Mouse (Mus musculus): ENCODE data around the gene Snx3. TPM values are rescaled to one million over a fixed set of nuclear protein-coding genes. Genes with fewer than 3 reads are reported as not detected.
A peak's percentile ranks its signal among the peaks of the same experiment; 100 is the strongest.

Snx3 gene
- 100 to 1,000 TPM; 254 to 276 TPM for total RNA-seq (2021)
- long read RNA-seq, experiment 1, transcript Snx3-201 (4 exons, 1,401 nt) = major isoform, 177 of 178 reads
- long read RNA-seq, experiment 1, partial matches to known transcripts = 0 of 178 reads
- long read RNA-seq, experiment 1, other reads (novel, unspliced or antisense) = 0 of 178 reads
- long read RNA-seq, experiment 2, transcript Snx3-201 (4 exons, 1,401 nt) = major isoform, 349 of 360 reads
- long read RNA-seq, experiment 2, partial matches to known transcripts = 3 of 360 reads
- long read RNA-seq, experiment 2, other reads (novel, unspliced or antisense) = 4 of 360 reads

DNA sequence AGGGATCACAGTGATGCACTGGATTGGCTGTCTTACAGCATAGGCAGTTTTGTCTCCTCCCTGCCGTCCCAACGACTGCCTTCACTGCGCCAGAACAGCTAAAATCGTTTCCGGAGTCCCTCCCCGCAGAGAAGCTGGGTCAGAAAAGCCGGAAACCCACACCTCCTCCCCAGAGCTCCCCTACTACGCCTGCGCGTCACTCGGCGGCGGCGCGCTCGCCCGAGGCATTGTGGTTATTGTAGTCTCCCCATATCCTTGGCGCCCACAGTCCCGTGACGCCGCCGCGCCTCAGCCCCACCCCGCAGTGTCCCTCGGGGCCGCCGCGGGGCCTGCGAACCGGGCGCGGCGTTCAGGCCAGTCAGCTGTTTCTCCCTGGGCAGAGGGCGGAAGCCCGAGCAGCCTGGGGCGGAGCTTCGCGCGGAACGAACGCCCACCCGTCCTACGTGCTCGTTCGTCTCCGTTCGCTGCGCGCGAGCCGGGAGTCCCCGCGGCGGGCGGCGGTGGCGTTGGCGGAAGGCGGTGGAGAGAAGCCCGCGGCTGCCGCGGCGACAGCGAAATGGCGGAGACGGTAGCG, at the start of gene Snx3:
TSS of gene Snx3 (plus strand) at position 256 of the 574 bp plus-strand sequence.
- DNase-seq (ENCODE audit: low spot score in 2 of 2) = peak; percentile 95 to 97

DNA sequence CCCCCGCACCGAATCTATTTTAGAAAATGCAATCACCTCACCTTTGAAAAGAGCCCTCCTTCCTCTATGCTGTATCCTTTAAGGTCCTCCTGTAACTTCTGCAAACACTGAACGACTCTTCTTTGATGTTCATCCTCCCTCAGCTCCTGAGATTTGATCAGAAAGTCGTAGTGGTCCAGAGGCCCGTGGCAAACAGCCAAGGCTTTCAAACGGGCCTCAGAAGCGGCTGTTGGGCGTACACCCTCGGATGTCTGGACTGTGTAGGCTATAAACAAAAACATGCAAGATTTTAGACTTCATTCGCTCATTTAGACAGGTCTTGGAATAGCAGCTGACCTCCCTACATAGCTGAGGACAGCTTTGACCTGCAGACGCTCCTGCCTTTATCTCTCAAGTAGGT, 47.6 kb upstream of the Snx3 start:
- DNase-seq (ENCODE audit: low spot score in 2 of 2) = no peak

DNA sequence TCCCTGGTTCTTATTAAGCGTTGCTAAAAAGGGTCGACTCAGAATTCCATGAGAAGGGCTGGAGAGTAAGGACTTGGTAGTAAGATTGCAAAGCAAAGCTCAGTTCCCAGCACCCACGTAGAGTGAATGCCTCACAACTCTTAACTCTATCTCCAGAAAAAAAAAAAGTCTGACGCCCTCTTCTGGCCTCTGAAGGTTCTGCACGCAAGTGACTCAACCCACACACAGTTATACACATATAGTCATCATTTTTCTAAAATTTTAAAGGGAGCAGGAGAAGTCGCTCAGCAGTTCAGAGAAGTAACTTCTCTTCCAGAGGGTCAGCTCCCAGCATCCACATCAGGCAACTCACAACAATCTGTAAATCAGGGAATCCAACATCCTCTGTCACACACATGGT, 47.1 kb upstream of the Snx3 start:
- no peak for DNase-seq (ENCODE audit: low spot score in 2 of 2)

DNA sequence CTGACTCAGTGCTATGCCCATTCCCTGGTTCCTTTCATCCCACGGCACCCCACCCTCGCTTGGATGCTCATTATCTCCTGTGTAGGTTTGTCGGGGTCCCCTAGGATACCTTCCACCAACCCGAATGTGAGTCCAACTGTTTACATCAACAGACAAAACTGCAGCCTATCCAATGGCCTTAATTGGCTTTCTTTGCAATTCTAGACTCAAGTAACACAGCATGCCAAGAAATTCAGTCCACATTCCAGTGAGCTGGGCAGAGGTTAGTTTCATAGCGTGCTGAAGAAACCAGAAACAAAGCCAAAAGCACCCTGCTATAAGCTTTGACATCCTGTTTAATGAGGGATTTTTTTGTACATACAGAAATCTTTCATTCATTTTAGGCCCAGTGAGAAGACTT, 45.8 kb upstream of the Snx3 start:
- no peak for DNase-seq (ENCODE audit: low spot score in 2 of 2)

DNA sequence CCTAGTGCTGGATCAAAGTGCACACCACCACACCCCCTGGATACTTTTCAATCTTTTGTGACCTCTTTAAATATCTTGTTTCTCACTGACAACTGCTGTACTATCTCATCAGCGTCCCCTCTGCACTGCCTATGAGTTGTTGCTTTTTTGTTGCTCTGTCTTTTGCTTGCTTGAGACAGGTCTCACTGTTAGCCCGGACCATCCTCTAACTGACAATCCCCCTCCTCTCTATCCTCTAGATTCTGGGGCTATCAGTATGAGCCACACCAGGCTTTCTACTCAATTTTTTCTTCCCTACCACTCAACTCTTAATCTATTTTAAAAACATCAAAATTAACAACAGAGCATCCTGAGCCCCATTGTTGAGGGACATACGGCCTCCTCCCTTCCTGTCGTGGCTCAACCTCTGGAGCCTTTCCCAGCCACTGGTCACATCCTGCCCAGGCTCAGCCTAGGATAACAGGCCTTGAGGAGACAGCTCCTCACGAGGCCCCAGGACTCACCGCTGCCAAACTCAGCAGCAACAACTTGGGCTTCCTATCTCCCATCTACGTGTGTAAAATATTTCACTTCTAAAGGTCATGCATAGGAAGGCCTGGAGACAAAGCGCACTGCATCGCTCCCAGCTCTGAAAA, 44.2 kb upstream of the Snx3 start:
- peak in 1 of 2 experiments; percentile 37 for DNase-seq (ENCODE audit: low spot score in 2 of 2)

DNA sequence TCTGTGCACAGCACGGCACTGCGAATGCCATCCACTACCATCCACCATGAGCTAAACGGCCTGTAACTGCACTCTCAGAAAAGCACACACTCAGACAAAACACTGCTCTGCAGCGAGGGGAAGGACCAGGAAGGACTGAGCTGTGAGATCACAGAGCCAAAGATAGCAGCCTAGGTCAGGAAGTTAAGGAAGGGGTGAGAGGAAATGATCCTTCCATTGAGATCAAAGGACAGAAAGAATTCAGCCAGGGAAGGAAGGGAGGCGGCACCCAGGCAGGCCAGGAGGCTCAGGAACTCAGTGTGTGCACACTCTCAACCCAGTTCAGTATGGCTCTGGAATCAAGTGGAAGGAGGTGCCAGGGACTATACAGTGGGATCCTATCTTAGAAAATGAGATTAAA, 37.6 kb upstream of the Snx3 start:
- DNase-seq (ENCODE audit: low spot score in 2 of 2) = no peak

DNA sequence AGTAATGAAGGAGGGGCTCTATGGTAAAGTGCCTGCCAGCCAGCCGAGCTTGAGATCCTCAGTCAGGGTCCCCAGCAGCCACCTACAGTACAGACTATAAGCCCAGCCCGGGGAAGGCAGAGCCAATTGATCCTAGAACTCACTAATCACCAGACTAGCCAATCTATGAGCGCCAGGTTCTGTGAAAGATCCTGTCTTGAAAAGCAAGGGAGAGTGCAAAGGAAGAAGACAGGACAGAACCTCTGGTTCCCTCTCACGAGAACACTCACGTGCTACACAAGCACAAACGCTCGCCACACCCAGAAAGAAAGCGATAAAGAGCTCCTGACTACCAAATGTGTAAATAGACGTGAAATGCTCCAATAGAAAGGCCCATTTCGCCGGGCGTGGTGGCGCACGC, 37.0 kb upstream of the Snx3 start:
- DNase-seq (ENCODE audit: low spot score in 2 of 2) = no peak

DNA sequence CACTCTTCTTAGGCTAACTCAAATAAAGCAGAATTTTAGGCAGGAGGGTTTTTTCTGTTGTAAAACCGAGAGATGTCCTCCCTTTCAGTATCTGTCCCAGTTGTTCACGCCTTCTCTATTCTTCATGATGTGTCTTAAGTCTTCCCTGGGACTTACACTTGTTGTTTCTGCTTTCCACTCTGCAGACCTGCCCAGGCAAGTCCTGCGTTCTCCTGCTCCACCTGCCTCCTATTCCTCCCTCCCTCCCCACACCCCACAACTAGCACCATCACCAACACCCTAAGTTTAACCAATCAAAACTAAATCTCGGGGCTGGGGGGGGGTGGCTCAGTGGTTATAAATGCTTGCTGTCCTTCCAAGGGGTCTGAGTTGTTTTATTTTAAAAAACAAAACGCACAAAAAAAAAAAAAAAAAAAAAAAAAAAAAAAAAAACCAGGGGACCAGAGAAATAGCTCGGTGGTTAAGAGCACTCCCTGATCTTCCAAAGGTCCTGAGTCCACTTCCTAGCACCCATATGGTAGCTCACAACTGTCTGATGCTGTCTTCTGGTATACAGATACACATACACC, 26.8 kb upstream of the Snx3 start:
- no peak for DNase-seq (ENCODE audit: low spot score in 2 of 2)

DNA sequence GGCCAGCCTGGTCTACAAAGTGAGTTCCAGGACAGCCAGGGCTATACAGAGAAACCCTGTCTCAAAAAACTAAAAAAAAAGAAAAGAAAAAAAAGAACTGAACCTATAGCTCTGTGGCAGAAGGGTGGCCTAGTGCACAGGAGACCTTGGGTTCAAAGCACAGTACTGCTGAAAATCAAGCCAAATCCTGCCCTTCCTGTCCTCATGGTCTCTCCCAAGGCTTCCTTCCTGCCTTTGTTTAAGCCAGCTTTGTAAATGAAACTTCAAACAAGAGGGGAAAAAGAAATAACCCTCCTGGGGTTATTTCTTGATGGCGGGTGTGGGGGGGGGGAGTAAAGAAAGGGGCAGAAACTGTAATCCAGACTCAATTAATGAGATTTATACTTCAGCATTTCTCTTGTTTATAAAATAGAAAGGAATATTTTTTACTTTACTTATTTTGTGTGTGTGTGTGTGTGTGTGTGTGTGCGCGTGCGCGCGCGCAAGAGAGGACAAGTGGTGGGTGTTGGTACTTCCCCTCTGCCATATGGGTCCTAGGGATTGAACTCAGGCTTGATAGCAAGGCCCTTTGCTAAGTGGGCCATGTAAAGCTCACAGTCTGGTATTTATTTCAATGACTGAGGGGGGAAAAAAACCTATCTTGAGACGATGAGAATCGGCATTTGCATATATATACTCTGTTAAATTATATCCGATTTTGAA, 24.9 kb upstream of the Snx3 start:
- DNase-seq (ENCODE audit: low spot score in 2 of 2) = no peak

DNA sequence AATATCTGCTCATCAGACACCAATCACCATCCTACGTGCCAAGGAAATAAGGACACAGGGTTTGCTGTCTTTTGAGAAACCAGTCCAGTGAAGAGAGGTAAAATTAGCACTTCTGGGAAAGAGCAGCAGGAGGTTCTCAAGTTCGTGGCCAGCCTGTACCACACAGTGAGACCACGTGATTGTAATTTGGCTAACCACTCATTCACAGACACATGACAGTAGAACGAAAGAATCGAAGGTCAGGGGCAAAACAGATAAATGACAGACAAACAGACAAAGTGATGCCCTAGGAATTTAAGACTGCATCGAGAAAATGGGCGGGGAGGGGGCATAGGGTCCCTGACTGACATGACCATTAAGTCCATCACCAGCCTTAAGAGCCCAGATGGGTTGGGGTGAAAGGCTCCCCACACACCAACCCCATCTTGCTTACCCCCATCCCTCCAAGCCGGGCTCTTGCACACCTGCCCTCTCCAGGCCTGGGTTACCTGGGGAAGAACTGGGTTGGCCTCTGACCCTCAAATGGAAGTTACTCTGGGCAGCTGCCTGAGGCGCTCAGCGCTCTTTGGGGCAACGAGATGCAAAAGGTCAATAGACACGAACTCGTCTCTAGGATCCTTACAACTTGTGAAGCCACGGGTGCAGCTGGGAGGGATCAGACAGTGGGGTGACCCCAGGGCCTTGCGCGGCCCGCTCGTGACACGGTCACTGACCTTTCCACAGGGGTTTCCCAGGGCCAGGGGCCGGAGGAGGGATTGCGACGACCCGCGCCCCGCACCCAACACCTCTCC, 24.1 kb upstream of the Snx3 start:
- DNase-seq (ENCODE audit: low spot score in 2 of 2) = no peak

DNA sequence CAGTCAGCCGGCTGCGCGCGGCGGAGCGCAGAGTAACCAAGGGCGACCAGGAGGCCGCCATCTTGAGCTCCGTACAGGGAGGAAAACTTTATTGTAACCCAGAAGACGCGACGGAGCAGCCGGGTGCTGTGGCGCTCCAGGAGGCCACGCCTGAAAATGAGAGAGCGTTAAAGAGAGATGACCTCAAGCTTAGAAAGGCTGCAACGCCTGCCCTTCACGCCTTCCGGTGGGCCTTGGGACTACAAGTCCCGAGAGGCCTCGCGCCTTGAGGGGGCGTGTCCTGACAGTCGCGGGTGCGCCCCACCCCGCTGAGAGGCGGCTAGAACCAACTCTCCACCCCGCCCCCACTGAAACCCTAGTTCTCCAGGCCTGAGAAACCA, 23.5 kb upstream of the Snx3 start, which contains the start of gene Afg1l:
TSS of gene Afg1l (minus strand) at position 225 of the 380 bp plus-strand sequence.
- peak; percentile 94 to 96 for DNase-seq (ENCODE audit: low spot score in 2 of 2)

DNA sequence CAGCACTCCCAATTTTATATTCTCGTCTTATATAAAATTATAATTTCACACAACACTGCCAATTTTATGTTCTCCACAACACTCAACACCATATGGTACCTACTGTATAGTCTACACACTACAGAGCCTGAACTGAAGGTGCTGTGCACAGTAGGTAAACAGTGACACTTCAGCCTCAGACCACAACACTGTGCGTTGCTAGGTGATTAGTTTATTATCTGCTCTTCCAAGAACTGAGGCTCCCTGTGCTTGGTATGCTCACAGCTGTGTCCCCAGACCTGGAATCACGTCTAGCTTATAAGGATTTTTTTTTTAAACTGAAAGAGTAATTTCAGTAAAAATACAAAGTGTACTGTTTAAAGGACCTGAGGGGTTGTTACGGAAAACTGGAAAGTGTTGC, 21.1 kb upstream of the Snx3 start:
- no peak for DNase-seq (ENCODE audit: low spot score in 2 of 2)

DNA sequence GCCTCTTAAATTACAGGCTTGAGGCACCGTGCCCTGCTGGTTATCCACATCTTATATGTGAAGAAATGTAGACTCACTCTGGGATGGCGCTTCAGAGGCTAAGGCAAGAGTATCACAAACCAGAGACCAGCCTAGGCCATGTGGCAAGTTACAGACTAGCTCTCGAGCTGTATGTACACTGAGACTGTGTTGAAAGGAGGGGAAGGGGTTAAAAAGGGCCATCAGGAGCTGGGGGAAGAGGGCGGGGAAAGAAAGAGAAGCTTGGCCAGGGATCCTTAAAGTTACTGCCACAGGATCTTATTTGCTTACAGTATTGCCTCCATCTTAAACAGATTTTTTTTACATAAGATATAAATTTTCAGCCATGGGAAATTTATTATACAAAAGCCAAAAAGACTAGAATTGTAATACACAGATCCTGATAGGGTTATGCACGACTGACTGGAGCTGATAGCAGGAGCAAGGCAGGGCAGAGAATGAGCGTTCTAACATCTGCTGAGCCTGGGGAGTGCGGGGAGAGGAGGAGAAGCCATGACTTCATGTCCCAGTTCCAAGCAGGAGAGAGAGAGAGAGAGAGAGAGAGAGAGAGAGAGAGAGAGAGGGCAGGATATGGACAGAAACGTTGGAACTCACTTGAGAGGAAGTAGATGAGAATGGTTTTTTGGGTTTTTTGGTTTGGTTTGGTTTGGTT, 13.1 kb upstream of the Snx3 start:
- no peak for DNase-seq (ENCODE audit: low spot score in 2 of 2)

DNA sequence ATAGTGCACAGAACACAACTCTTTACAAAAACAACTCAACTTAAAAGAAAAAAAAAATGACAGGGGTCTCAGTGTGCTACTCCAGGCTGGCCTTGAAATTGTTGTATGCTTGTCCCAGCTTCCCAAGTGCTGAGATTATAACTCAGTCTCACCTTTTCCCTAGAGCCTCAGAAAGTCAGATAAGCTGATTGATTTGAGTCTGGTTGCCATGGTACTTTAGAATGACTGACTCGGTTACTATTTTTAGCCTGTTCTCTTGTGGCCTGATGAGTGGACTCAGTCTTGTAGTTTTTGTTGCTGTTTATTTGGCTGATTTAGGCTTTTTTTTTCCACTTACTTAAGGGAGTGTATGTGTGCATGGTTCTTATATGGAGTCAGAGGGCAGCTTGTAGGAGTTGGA, 10.7 kb upstream of the Snx3 start:
- DNase-seq (ENCODE audit: low spot score in 2 of 2) = no peak

DNA sequence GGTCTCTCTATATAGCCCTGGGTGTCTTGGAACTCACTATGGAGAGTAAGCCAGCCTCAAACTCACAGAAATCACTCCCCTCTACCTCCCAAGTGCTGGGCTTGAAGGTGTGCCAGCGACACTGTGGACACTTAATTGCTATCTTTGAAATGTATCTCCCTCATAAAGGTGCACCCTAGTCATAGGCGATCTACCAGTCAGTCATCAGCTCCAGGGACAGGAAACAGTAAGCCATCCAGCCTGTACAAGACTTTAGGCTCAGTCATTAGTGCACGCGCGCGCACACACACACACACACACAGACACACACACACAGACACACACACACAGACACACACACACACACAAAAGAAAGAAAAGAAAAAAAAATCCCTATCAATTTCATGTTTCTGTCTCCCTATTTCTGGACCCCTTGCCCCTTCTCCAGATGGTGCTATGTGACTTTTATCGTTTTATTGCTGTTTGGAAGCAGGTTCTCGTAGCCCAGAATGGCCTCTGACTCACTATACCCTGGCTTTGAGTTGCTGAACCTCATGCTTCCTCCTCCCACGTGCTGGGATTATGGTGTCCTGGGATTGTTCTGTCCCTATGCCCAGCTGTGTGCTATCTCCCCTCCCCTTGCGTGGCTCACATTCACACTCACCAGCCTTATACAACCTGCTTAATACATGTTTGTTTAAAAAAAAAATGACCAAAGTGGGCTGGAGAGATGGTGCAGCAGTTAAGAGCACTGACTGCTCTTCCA, 9.6 kb upstream of the Snx3 start:
- no peak for DNase-seq (ENCODE audit: low spot score in 2 of 2)

DNA sequence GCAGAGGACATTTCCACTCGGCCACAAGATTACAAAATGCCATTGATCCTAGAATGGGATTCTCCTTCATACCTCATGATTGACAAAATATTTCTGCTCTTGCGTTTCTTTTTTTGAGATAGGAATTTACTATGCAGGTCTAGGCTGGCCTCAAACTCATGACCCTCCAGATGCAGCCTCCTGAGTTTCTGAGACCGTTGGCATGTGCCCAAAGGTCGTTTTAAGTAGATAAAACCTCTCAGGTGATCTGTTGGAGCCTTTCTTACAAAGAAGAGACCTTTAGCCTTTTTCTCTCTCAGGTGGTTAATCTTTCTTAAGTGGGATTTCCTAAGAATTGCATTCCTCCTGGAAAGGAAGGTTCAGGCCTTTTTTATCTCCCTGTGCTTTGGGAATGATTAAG, 8.8 kb upstream of the Snx3 start:
- DNase-seq (ENCODE audit: low spot score in 2 of 2) = no peak

DNA sequence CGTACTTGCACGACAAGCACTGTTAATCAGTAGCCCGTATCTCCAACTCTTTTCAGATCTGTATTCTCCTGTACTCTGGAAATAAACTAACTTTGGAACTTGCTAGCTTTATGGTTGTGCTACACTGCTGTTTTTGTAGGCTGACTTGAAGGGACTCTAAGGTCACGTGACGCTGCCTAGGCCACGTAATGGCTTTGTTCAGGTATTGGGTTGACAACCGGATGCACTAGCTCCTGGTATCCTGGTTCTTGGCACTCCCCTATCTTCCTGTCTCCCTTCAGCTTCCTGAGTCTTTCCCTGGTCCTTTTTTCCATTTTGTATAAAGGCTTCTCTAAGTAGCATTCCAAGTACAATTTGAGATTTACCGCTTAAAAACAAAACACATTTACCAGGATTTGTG, 1.2 kb upstream of the Snx3 start:
- no peak for DNase-seq (ENCODE audit: low spot score in 2 of 2)

DNA sequence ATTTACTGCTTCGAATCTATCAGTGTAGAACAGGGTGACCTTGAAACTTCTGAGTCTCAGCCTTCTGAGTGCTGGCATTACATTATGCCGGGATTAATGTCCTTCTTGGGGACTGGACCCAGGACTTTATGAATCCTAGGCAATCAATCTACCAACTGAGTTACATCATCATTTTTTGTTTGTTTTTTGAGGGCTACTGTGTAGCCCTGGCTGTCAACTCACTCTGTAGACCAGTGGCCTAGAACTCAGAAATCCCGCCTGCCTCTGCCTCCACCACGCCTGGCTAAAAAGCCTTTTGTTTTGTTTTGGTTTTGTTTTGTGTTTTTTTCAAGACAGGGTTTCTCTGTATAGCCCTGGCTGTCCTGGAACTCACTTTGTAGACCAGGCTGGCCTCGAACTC, 669 bp upstream of the Snx3 start:
- no peak for DNase-seq (ENCODE audit: low spot score in 2 of 2)

DNA sequence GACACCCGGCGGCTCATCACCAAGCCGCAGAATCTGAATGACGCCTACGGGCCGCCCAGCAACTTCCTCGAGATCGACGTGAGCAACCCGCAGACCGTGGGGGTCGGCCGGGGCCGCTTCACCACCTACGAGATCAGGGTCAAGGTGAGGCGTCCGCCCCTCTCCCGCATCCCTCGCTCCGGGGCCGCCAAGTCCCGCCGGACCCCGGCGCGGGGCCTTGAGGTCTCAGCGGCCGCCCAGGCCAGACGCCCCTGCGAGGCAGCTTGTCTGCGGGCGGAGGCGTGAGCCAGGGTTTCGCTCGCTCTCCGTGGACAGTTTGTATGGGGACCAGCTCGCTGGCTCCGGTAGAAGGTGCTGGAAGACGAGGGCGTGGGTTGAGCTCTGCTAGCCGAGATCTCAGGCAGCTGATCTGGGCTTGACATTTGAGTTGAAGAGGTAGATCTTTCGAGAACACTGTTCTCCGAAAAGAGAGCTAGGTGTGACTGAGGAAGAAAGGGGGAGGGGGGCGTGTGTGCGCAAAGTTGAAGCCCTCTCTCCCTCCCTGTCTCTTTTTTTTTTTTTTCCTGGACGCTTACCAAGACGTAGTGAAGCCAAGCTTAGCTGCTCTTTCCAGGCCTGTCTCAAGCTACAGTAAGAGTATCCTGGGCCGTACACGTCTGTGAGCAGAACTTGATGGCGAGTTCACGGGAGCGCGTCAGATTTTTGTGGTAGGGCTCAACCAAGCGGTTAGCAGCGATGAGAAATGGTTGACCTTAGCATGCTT, 700 bp downstream of the Snx3 start:
- peak; percentile 64 to 66 for DNase-seq (ENCODE audit: low spot score in 2 of 2)
